Mouse (Mus musculus): ENCODE measurements around the gene Ube2k. TPM values are rescaled to one million over a fixed set of nuclear protein-coding genes. Genes with fewer than 3 reads are reported as not detected.

Ube2k gene
- polyA plus RNA-seq, 1 experiment from 2014 or later = 102 TPM

DNA sequence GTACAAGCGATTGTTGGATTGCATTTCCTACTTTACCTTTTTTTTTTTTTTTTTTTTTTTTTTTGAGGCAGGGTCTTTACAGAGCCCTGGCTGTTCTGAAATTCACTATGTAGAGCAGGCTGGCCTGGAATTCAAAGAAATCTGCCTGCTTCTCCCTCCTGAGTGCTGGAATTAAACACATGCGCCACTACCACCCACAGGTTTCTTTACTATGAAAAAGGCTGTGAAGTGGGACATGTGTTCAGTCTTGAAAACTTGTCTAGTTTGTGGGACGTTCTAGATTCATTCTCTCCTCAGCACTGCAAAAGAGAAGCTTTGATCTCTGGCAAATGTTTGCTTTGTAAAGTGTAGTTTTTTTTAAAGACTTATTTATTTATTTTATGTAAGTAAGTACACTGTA lies 4.9 kb downstream of the Ube2k start:
- WGBS = 71% methylated on average over 3 of the region's 3 CpGs
- Histone ChIP-seq H3K36me3 (ENCODE audit: insufficient read depth, low read length) (no peaks in the 10 kb centered on the region), H3K27ac (ENCODE audit: low read length) (no peak overlapping the region), H3K4me3 (ENCODE audit: low read depth, low read length) (no peak overlapping the region), H3K9ac (replicated peaks; ENCODE audit: low read depth) (no peak overlapping the region), H3K27me3 (replicated peaks; ENCODE audit: insufficient read depth, low read length) (no peaks in the 10 kb centered on the region), H3K4me1 (ENCODE audit: insufficient read depth, low read depth, low read length) (peaks cover 3% of the 10 kb centered on the region; the same call in 1 of the 2 replicates), H3K4me2 (replicated peaks; ENCODE audit: low read depth, low read length) (no peak overlapping the region), H3K9me3 (ENCODE audit: low read length) (no peaks in the 10 kb centered on the region)
- ATAC-seq = no peak
- TF ChIP-seq EP300 (IDR thresholded peaks at IDR 0.05) (no peak), CTCF (IDR thresholded peaks at IDR 0.05) (no peak)
- DNase-seq (ENCODE audit: low spot score) = no peak

DNA sequence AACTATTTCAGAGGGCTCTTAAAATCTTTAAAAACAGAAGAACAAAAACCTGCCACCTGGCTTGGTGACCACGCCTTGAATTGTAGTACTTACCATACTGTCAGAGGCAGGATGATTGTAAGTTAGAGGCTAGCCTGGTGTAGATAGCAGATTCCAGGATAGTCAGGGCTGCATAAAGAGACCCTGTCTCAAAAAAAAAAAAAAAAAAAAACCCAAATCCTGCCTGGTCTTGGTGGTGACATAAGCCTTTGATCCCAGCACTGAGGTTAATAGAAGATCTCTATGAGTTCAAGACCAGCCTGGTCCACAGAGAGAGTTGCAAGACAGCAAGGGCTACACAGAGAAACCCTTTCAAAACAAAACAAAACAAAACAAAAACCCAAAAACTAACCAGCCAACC lies 6.5 kb downstream of the Ube2k start:
- WGBS = 77% methylated on average over 1 of the region's 1 CpGs

DNA sequence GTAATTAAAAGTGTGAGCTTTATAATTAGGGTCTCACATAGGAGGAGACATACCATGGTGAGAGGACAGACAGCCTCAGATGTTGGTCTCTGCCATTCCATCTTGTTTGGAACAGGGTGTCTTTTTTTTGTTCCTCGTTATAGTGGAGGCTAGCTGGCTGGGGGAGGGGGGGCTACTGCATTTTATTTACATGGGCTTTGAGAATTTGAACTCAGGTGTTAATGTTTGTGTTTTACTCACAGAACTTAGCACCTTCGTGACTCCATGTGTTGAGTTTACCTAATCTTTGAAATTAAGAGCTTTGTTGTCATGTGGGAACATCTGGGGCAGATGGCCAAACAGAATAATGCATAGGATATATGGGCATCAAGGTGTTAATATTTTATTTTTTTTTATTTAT lies 7.6 kb downstream of the Ube2k start:
- WGBS = 86% methylated on average over 2 of the region's 2 CpGs
- H3K27me3 ChIP-seq (replicated peaks; ENCODE audit: insufficient read depth, low read length) = no peaks in the 10 kb centered on the region
- ATAC-seq = no peak

More for the DNA sequence above, 6.5 kb downstream of the Ube2k start:
- no peaks in the 10 kb centered on the region for H3K36me3 ChIP-seq (ENCODE audit: insufficient read depth, low read length)
- no peak overlapping the region for H3K4me2 ChIP-seq (replicated peaks; ENCODE audit: low read depth, low read length)
- H3K27me3 ChIP-seq (replicated peaks; ENCODE audit: insufficient read depth, low read length) = no peaks in the 10 kb centered on the region
- H3K4me3 ChIP-seq (ENCODE audit: low read depth, low read length) = no peak overlapping the region
- no peaks in the 10 kb centered on the region for H3K9me3 ChIP-seq (ENCODE audit: low read length)
- DNase-seq (ENCODE audit: low spot score) = no peak
- H3K4me1 ChIP-seq (ENCODE audit: insufficient read depth, low read depth, low read length) = peaks cover 3% of the 10 kb centered on the region; the same call in 1 of the 2 replicates
- TF ChIP-seq EP300 (IDR thresholded peaks at IDR 0.05) (no peak), CTCF (IDR thresholded peaks at IDR 0.05) (no peak)
- no peak overlapping the region for H3K9ac ChIP-seq (replicated peaks; ENCODE audit: low read depth)
- no peak overlapping the region for H3K27ac ChIP-seq (ENCODE audit: low read length)
- ATAC-seq = no peak

DNA sequence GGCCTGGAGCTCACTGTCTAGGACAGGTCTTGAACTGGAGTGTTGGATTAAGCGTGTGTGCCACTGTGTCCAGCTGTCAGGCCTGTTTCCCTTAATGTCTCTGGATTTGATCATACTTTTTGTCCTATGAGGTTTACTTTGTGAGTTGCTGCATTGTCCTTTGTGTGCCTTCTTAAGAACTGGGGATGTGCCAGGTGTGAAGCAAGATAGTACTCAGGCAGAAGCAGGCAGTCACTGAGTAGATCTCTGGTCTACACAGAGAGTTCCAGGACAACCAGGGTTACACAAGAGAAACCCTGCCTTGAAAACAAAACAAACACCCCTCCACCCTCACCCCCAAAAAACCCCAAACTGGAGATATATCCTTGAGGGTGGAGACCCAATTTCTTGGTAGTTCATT lies 12.6 kb downstream of the Ube2k start:
- no peak for TF ChIP-seq CTCF (IDR thresholded peaks at IDR 0.05)
- TF ChIP-seq EP300 (IDR thresholded peaks at IDR 0.05) = no peak; the same call in 1 of the 2 replicates
- no peaks in the 10 kb centered on the region for H3K4me1 ChIP-seq (ENCODE audit: insufficient read depth, low read depth, low read length)
- H3K4me2 ChIP-seq (replicated peaks; ENCODE audit: low read depth, low read length) = no peak overlapping the region
- H3K9ac ChIP-seq (replicated peaks; ENCODE audit: low read depth) = no peak overlapping the region
- H3K36me3 ChIP-seq (ENCODE audit: insufficient read depth, low read length) = no peaks in the 10 kb centered on the region
- H3K27me3 ChIP-seq (replicated peaks; ENCODE audit: insufficient read depth, low read length) = no peaks in the 10 kb centered on the region
- 75% methylated on average over 1 of the region's 1 CpGs for WGBS
- H3K27ac ChIP-seq (ENCODE audit: low read length) = no peak overlapping the region
- ATAC-seq = peak; percentile 69
- H3K9me3 ChIP-seq (ENCODE audit: low read length) = no peaks in the 10 kb centered on the region
- H3K4me3 ChIP-seq (ENCODE audit: low read depth, low read length) = no peak overlapping the region
- DNase-seq (ENCODE audit: low spot score) = peak; percentile 58

More for the DNA sequence above, 7.6 kb downstream of the Ube2k start:
- H3K36me3 ChIP-seq (ENCODE audit: insufficient read depth, low read length) = no peaks in the 10 kb centered on the region
- DNase-seq (ENCODE audit: low spot score) = no peak
- no peak for TF ChIP-seq EP300 (IDR thresholded peaks at IDR 0.05)
- no peak for TF ChIP-seq CTCF (IDR thresholded peaks at IDR 0.05)
- no peaks in the 10 kb centered on the region for H3K9me3 ChIP-seq (ENCODE audit: low read length)
- no peak overlapping the region for H3K4me3 ChIP-seq (ENCODE audit: low read depth, low read length)
- H3K27ac ChIP-seq (ENCODE audit: low read length) = no peak overlapping the region
- no peak overlapping the region for H3K4me2 ChIP-seq (replicated peaks; ENCODE audit: low read depth, low read length)
- H3K4me1 ChIP-seq (ENCODE audit: insufficient read depth, low read depth, low read length) = no peaks in the 10 kb centered on the region
- no peak overlapping the region for H3K9ac ChIP-seq (replicated peaks; ENCODE audit: low read depth)

DNA sequence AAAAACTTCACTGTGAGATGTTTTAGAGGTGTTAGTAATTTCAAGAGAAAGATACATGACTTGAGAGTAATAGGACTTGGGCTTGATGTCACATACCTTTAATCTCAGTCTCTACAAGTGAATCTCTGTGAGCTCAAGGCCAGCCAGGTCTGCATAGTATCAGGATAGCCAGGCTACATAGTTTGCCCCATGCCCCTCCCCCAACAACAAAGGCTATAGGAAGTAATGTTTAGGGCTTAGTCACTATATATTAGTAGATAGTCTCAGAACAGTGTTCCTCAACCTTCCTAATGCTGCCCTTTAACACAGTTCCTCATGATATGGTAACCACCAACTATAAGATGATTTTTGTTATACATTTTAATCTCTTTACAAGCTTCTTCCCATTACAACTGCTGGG lies 20.1 kb downstream of the Ube2k start:
- DNase-seq (ENCODE audit: low spot score) (no peak), ATAC-seq (no peak)
- H3K4me3 ChIP-seq (ENCODE audit: low read depth, low read length) = no peak overlapping the region
- no peak overlapping the region for H3K9ac ChIP-seq (replicated peaks; ENCODE audit: low read depth)
- H3K4me1 ChIP-seq (ENCODE audit: insufficient read depth, low read depth, low read length) = no peaks in the 10 kb centered on the region
- TF ChIP-seq CTCF (IDR thresholded peaks at IDR 0.05) (no peak), EP300 (IDR thresholded peaks at IDR 0.05) (no peak)
- H3K27ac ChIP-seq (ENCODE audit: low read length) = no peak overlapping the region
- H3K27me3 ChIP-seq (replicated peaks; ENCODE audit: insufficient read depth, low read length) = no peaks in the 10 kb centered on the region
- no peaks in the 10 kb centered on the region for H3K9me3 ChIP-seq (ENCODE audit: low read length)
- no peak overlapping the region for H3K4me2 ChIP-seq (replicated peaks; ENCODE audit: low read depth, low read length)
- no peaks in the 10 kb centered on the region for H3K36me3 ChIP-seq (ENCODE audit: insufficient read depth, low read length)

DNA sequence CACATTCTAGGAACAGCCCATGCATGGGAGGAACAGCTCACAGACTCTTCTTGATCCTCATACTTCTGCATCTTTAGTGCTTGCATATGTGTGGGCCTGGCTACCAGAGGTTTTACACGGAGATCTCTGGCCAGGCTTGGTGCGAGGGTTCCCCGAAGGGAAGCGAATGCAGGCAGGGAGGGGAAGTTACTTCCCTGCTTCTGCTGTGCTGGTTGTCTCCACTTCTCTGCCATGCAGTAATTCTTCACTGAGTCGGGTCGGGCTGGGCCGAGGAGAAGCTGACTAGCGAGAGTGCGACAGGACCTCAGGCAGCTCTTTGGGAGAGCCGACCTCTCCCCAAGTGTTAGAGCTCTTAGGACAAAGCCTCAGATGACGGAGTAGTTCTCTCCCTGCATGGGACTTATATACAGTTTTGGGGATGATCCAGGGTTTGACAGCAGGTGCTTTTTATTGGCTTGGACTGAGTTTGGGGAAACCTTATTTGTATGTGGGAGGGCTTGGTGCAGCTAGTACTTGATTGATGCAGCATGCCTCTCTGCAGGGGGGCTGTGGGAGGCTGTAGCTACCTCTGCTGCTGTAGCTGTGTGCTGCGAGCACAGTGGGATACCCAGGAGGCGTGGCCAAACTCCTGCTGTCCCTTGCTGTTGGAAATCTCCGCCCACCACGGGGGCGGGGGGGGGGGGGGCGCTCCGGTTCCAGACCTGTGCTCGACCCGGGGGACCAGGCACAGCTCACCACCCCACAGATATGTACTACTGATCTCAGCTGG lies 24.3 kb downstream of the Ube2k start:
- Histone ChIP-seq H3K9ac (replicated peaks; ENCODE audit: low read depth) (no peak overlapping the region), H3K27me3 (replicated peaks; ENCODE audit: insufficient read depth, low read length) (no peaks in the 10 kb centered on the region), H3K9me3 (ENCODE audit: low read length) (no peaks in the 10 kb centered on the region), H3K4me3 (ENCODE audit: low read depth, low read length) (no peak overlapping the region), H3K4me1 (ENCODE audit: insufficient read depth, low read depth, low read length) (no peaks in the 10 kb centered on the region), H3K4me2 (replicated peaks; ENCODE audit: low read depth, low read length) (no peak overlapping the region), H3K36me3 (ENCODE audit: insufficient read depth, low read length) (no peaks in the 10 kb centered on the region), H3K27ac (ENCODE audit: low read length) (no peak overlapping the region)
- no peak for ATAC-seq
- TF ChIP-seq CTCF (IDR thresholded peaks at IDR 0.05) (no peak), EP300 (IDR thresholded peaks at IDR 0.05) (no peak)
- no peak for DNase-seq (ENCODE audit: low spot score)
- WGBS = 53% methylated on average over 19 of the region's 20 CpGs
